Mouse (Mus musculus): ENCODE measurements around the gene Smad3. TPM values are rescaled to one million over a fixed set of nuclear protein-coding genes. Genes with fewer than 3 reads are reported as not detected.

Gene Smad3
- total and polyA plus RNA-seq, 3 experiments, result 0.81 to 1.5 (median 1.2) TPM

- in situ Hi-C loops (cut with MboI; ENCODE audit: low pct_ligation_motif_present, low pct_unique_long_range_greater_than_20kb, low sequenced_read_pairs), result no loop called here
- no peak for DNase-seq (ENCODE audit: extremely low read depth)
- dilution Hi-C loops (cut with MboI; ENCODE audit: extremely low pct_ligation_motif_present, extremely low pct_unique_long_range_greater_than_20kb, low sequenced_read_pairs), result no loop called here
- H3K9me3 ChIP-seq (replicated peaks; ENCODE audit: low read length), result no peaks in the 10 kb centered on the region
- H3K9ac ChIP-seq (ENCODE audit: insufficient read depth, low read depth), result no peak overlapping the region
- no peak overlapping the region for H3K27ac ChIP-seq (ENCODE audit: insufficient read depth, low read depth)
- no peaks in the 10 kb centered on the region for H3K79me2 ChIP-seq (replicated peaks; ENCODE audit: control insufficient read depth, extremely low read depth, insufficient read depth, poor library complexity, severe bottlenecking)
- TF ChIP-seq USF1 (IDR thresholded peaks at IDR 0.05; ENCODE audit: low read depth, low read length), result no peak
- TF ChIP-seq MXI1 (IDR thresholded peaks at IDR 0.05; ENCODE audit: low read depth, low read length), result no peak
- no peak for TF ChIP-seq MEF2A (IDR thresholded peaks at IDR 0.05; ENCODE audit: borderline replicate concordance, low read depth, low read length)
- no peak for TF ChIP-seq RCOR1 (conservative IDR thresholded peaks at IDR 0.05; ENCODE audit: low read depth, low read length)
- no peak for TF ChIP-seq POLR2A (IDR thresholded peaks at IDR 0.05; ENCODE audit: low read depth, low read length)
- no peak for TF ChIP-seq EP300 (IDR thresholded peaks at IDR 0.05; ENCODE audit: low read length)
- TF ChIP-seq USF2 (conservative IDR thresholded peaks at IDR 0.05; ENCODE audit: low read depth, low read length), result no peak
- no peak for TF ChIP-seq IRF4 (IDR thresholded peaks at IDR 0.05; ENCODE audit: low read depth, low read length)
- H3K4me3 ChIP-seq (replicated peaks in 1 of 3; ENCODE audit: low read depth in 2 of 3, low read length in 2 of 3, poor library complexity in 1 of 3), result no peak overlapping the region
- peaks cover 5 to 33% of the 10 kb centered on the region in 2 experiments for H3K4me1 ChIP-seq (ENCODE audit: control insufficient read depth in 1 of 2, insufficient read depth in 2 of 2)
- peaks cover 64% of the 10 kb centered on the region for H3K27me3 ChIP-seq (replicated peaks)
- no peaks in the 10 kb centered on the region for H3K36me3 ChIP-seq (replicated peaks in 1 of 2; ENCODE audit: control insufficient read depth in 1 of 2, insufficient read depth in 1 of 2, low read length in 1 of 2)
- H3K4me2 ChIP-seq (ENCODE audit: insufficient read depth, low read depth, poor library complexity, severe bottlenecking), result no peak overlapping the region
Observed at GRCm38 (mm10) chr9:63754039-63754438, 3.8 kb downstream of the Smad3 start.

GRCm38 (mm10) chr9:63753359-63753758 is 4.4 kb downstream of the Smad3 start:
- no peaks in the 10 kb centered on the region for H3K9me3 ChIP-seq (replicated peaks; ENCODE audit: low read length)
- no peak overlapping the region for H3K27ac ChIP-seq (ENCODE audit: insufficient read depth, low read depth)
- dilution Hi-C loops (cut with MboI; ENCODE audit: extremely low pct_ligation_motif_present, extremely low pct_unique_long_range_greater_than_20kb, low sequenced_read_pairs), result no loop called here
- DNase-seq (ENCODE audit: extremely low read depth), result no peak
- peaks cover 3 to 26% of the 10 kb centered on the region in 2 experiments for H3K4me1 ChIP-seq (ENCODE audit: control insufficient read depth in 1 of 2, insufficient read depth in 2 of 2)
- no peak overlapping the region for H3K4me3 ChIP-seq (replicated peaks in 1 of 3; ENCODE audit: low read depth in 2 of 3, low read length in 2 of 3, poor library complexity in 1 of 3)
- in situ Hi-C loops (cut with MboI; ENCODE audit: low pct_ligation_motif_present, low pct_unique_long_range_greater_than_20kb, low sequenced_read_pairs), result no loop called here
- H3K79me2 ChIP-seq (replicated peaks; ENCODE audit: control insufficient read depth, extremely low read depth, insufficient read depth, poor library complexity, severe bottlenecking), result no peaks in the 10 kb centered on the region
- TF ChIP-seq USF2 (conservative IDR thresholded peaks at IDR 0.05; ENCODE audit: low read depth, low read length) (no peak), CHD2 (IDR thresholded peaks at IDR 0.05; ENCODE audit: low read length) (no peak), ZKSCAN1 (IDR thresholded peaks at IDR 0.05; ENCODE audit: borderline replicate concordance, low read depth, low read length) (no peak), POLR2A (IDR thresholded peaks at IDR 0.05; ENCODE audit: low read depth, low read length) (no peak), NELFE (IDR thresholded peaks at IDR 0.05; ENCODE audit: low read depth, low read length) (no peak), HCFC1 (IDR thresholded peaks at IDR 0.05; ENCODE audit: low read depth, low read length) (no peak), SMC3 (IDR thresholded peaks at IDR 0.05; ENCODE audit: low read depth, low read length) (no peak), IRF4 (IDR thresholded peaks at IDR 0.05; ENCODE audit: low read depth, low read length) (no peak), PAX5 (IDR thresholded peaks at IDR 0.05; ENCODE audit: low read length) (no peak), MAFK (IDR thresholded peaks at IDR 0.05; ENCODE audit: insufficient replicate concordance, low read length) (no peak), JUND (conservative IDR thresholded peaks at IDR 0.05; ENCODE audit: low read depth, low read length) (no peak), CTCF (conservative IDR thresholded peaks at IDR 0.05 in 1 of 2, IDR thresholded peaks at IDR 0.05 in 1 of 2; ENCODE audit: low read depth in 2 of 2, low read length in 2 of 2) (no peak), POLR2AphosphoS2 (IDR thresholded peaks at IDR 0.05; ENCODE audit: low read depth, low read length) (no peak), EP300 (IDR thresholded peaks at IDR 0.05; ENCODE audit: low read length) (no peak)
- H3K27me3 ChIP-seq (replicated peaks), result peaks cover 57% of the 10 kb centered on the region
- H3K9ac ChIP-seq (ENCODE audit: insufficient read depth, low read depth), result no peak overlapping the region
- H3K4me2 ChIP-seq (ENCODE audit: insufficient read depth, low read depth, poor library complexity, severe bottlenecking), result no peak overlapping the region
- H3K36me3 ChIP-seq (replicated peaks in 1 of 2; ENCODE audit: control insufficient read depth in 1 of 2, insufficient read depth in 1 of 2, low read length in 1 of 2), result no peaks in the 10 kb centered on the region

All from CH12.LX (cell line).